Mouse (Mus musculus) hindbrain, embryonic 14.5 days (tissue): ENCODE results near the gene Lamc2. TPM values are rescaled to one million over a fixed set of nuclear protein-coding genes. Genes with fewer than 3 reads are reported as not detected.

Experiments
- ATAC-seq: fragments of 200-750 bp; cut with Nextera tagmentation; 2 replicates; pipeline ENCODE4 v1.8.0; 2017; ENCODE audit warnings: moderate number of reproducible peaks, mild to moderate bottlenecking, moderate TSS enrichment, moderate library complexity; ENCODE audit not compliant: low FRiP score
- DNase-seq: peaks from one replicate; pipeline ENCODE4 v3.0.0-alpha.2; 2015; ENCODE audit warnings: low spot score
- H3K27ac ChIP-seq: fragments of 300-500 bp; sonication (generic); 2 replicates; pipeline ENCODE4 v1.5.1; 2014; ENCODE audit warnings: mild to moderate bottlenecking, moderate library complexity
- H3K27me3 ChIP-seq: fragments of 300-500 bp; sonication (generic); 2 replicates; pipeline ENCODE4 v1.6.1; 2014; ENCODE audit warnings: mild to moderate bottlenecking, low read length, mixed read lengths; ENCODE audit not compliant: control insufficient read depth, insufficient read depth
- H3K36me3 ChIP-seq: fragments of 300-500 bp; sonication (generic); replicated peaks from 2 replicates; pipeline ENCODE4 v1.6.1; 2014; ENCODE audit not compliant: control insufficient read depth, insufficient read depth
- H3K4me1 ChIP-seq: fragments of 300-500 bp; sonication (generic); replicated peaks from 2 replicates; pipeline ENCODE4 v1.6.1; 2014; ENCODE audit warnings: antibody characterized with exemption, low read length, mixed read lengths; ENCODE audit not compliant: control insufficient read depth, insufficient read depth
- H3K4me2 ChIP-seq: fragments of 300-500 bp; sonication (generic); replicated peaks from 2 replicates; pipeline ENCODE4 v1.6.1; 2014; ENCODE audit warnings: mild to moderate bottlenecking, moderate library complexity
- H3K4me3 ChIP-seq: fragments of 300-500 bp; sonication (generic); replicated peaks from 2 replicates; pipeline ENCODE4 v1.5.1; 2014; ENCODE audit warnings: mild to moderate bottlenecking, low read length
- H3K9ac ChIP-seq: fragments of 300-500 bp; sonication (generic); 2 replicates; pipeline ENCODE4 v1.6.1; 2014
- H3K9me3 ChIP-seq: fragments of 300-500 bp; sonication (generic); 2 replicates; pipeline ENCODE4 v1.6.1; 2016; ENCODE audit warnings: low read length; ENCODE audit not compliant: control insufficient read depth
- WGBS: fragments of 180-500 bp; shearing (Covaris S2); extraction: QIAGEN DNeasy Blood & Tissue Kit; methylation state at CpG from one replicate; pipeline ENCODE4 v1.1.7; 2014; 5-methylcytosine and 5-hydroxymethylcytosine counted together
- polyA plus RNA-seq: library from polyadenylated mRNA; unstranded; fragments of >200 nt; fragmentation: Nextera tagmentation; extraction: Ambion mirVana; gene quantifications from 2 replicates; pipeline ENCODE4 v1.2.1, GENCODE M21; 2014

Gene Lamc2
- polyA plus RNA-seq, 1 experiment from 2014 or later, result 2.0 TPM

GRCm38 (mm10) chr1:153125287-153126275 is 60.7 kb downstream of the Lamc2 start:
- H3K9me3 ChIP-seq, result no peaks in the 10 kb centered on the region
- ATAC-seq, result no peak
- H3K27me3 ChIP-seq, result no peaks in the 10 kb centered on the region
- no peak overlapping the region for H3K27ac ChIP-seq
- no peaks in the 10 kb centered on the region for H3K36me3 ChIP-seq
- H3K4me3 ChIP-seq, result no peak overlapping the region
- H3K4me1 ChIP-seq, result no peaks in the 10 kb centered on the region
- DNase-seq, result no peak
- H3K9ac ChIP-seq, result no peak overlapping the region
- no peak overlapping the region for H3K4me2 ChIP-seq
- WGBS, result 74% methylated on average over 8 of the region's 8 CpGs

DNA sequence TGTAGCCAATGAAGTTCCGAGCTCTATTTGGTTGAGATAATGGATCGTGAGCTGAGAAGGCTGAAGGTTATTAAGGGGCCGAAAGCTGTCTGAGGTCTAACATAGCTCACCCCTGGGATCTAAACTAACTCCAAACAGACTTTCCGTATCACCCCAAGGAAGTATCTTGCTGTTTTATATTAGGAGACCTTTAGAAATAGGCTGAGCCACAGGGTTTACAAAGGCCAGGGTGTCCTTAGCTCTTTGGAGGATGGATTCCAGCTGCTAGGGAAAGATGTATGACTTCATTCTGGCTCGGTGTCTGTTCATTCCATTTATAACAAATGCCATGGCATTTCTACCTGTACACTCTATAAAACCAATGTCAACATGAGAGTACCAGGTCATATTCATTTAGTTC is 61.7 kb downstream of the Lamc2 start:
- 90% methylated on average over 5 of the region's 5 CpGs for WGBS
- no peaks in the 10 kb centered on the region for H3K9me3 ChIP-seq
- H3K36me3 ChIP-seq, result no peaks in the 10 kb centered on the region
- H3K4me1 ChIP-seq, result no peaks in the 10 kb centered on the region
- no peak overlapping the region for H3K4me3 ChIP-seq
- H3K4me2 ChIP-seq, result no peak overlapping the region
- DNase-seq (no peak), ATAC-seq (no peak)
- no peak overlapping the region for H3K27ac ChIP-seq
- no peaks in the 10 kb centered on the region for H3K27me3 ChIP-seq
- H3K9ac ChIP-seq, result no peak overlapping the region

- H3K9ac ChIP-seq, result no peak overlapping the region
- no peaks in the 10 kb centered on the region for H3K9me3 ChIP-seq
- WGBS, result 92% methylated on average over 4 of the region's 4 CpGs
- no peaks in the 10 kb centered on the region for H3K27me3 ChIP-seq
- H3K4me3 ChIP-seq, result no peak overlapping the region
- ATAC-seq, result no peak
- no peak overlapping the region for H3K27ac ChIP-seq
- H3K4me2 ChIP-seq, result no peak overlapping the region
- no peak for DNase-seq
- no peaks in the 10 kb centered on the region for H3K4me1 ChIP-seq
- no peaks in the 10 kb centered on the region for H3K36me3 ChIP-seq
These were observed 63.5 kb downstream of the Lamc2 start for GRCm38 (mm10) chr1:153122764-153123163.

DNA sequence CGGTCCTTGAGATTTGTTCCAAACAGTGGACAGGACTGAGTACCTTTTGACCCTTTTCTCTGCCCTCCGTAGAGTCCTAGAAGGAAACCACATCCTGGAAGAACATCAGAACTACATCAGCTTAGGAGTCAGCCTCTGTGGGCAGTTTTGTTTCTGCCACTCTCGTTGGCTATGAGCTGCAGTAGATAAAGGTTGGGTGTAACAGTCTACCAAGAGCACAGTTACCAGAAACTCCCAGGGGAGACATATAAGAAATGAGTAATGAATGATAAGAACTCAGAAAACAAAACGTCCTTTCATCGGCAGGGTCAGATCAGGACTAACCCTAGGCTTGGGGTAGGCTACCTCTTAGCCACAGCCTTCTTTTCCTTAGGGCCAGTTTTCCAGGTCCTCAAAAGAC is 64.9 kb downstream of the Lamc2 start:
- Histone ChIP-seq H3K4me2 (no peak overlapping the region), H3K9ac (no peak overlapping the region), H3K27ac (no peak overlapping the region), H3K36me3 (no peaks in the 10 kb centered on the region), H3K9me3 (no peaks in the 10 kb centered on the region), H3K4me1 (no peaks in the 10 kb centered on the region), H3K27me3 (no peaks in the 10 kb centered on the region), H3K4me3 (no peak overlapping the region)
- ATAC-seq (no peak), DNase-seq (no peak)
- 86% methylated on average over 5 of the region's 5 CpGs for WGBS

DNA sequence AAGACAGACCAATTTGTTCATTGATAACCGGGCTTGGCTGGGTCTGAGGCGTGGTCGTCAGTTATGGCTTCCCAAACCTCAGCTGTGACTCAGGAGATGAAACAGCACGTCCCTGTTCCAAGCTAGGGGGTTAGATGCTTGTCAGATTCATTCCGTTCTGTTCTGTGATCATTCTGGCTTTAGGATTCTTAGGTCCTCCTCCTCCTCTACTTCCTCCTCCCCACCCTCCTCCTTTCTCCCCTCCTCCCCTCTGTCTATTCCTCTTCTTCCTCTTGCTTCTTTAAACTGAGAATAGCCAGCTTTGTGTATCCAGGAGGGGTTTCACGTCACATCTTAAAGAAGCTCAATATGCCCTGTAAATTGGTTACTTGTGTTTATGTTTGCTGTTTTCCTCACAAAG is 65.7 kb downstream of the Lamc2 start:
- H3K9ac ChIP-seq, result no peak overlapping the region
- no peak for DNase-seq
- no peaks in the 10 kb centered on the region for H3K27me3 ChIP-seq
- H3K4me3 ChIP-seq, result no peak overlapping the region
- H3K9me3 ChIP-seq, result no peaks in the 10 kb centered on the region
- no peaks in the 10 kb centered on the region for H3K4me1 ChIP-seq
- H3K27ac ChIP-seq, result no peak overlapping the region
- no peak for ATAC-seq
- 78% methylated on average over 6 of the region's 6 CpGs for WGBS
- H3K4me2 ChIP-seq, result no peak overlapping the region
- H3K36me3 ChIP-seq, result peaks cover 2% of the 10 kb centered on the region

DNA sequence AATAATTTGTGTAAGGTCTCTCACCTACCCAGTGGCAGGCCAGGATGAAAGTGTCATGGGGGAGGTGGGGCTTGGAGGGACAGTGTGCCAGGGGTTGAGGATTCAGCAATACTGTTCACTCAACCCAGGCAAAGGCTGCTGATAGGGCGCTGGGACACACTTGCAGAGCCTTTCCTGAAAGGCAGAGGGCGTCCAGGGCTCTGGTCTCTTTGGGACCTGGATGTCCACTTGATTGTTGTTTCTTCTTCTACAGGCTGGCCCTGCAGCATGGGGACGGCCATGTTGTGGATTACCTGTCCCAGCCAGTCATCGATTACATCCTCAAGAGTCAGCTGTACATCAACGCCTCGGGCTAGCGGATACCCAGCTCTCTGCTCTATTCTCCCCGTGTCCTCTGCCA is 70.9 kb downstream of the Lamc2 start:
- Histone ChIP-seq H3K36me3 (peaks cover 24% of the 10 kb centered on the region), H3K27me3 (no peaks in the 10 kb centered on the region), H3K4me2 (no peak overlapping the region), H3K9me3 (no peaks in the 10 kb centered on the region), H3K27ac (no peak overlapping the region), H3K4me3 (no peak overlapping the region), H3K9ac (no peak overlapping the region), H3K4me1 (no peaks in the 10 kb centered on the region)
- WGBS, result 86% methylated on average over 8 of the region's 8 CpGs
- ATAC-seq (no peak), DNase-seq (no peak)

DNA sequence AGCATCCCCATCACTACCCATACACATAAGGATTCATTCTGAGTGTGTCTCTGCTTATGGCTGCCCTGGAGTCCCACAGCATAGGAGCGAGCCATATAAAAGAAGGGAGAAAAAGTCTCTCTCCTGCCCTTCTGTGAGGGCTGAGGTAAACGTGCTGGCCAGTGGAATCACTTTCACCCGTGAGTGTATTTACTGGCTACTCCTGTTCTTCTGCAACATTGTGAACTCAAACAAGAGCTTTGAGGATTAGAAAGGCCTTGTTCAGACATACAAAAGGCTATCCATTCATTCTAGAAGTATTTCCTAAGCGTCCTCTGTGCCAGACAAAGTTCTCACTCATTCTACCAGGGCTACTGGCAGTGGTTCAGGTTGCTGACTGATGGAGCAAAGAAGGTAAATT is 74.7 kb downstream of the Lamc2 start:
- 69% methylated on average over 4 of the region's 4 CpGs for WGBS
- Histone ChIP-seq H3K9ac (no peak overlapping the region), H3K4me3 (no peak overlapping the region), H3K4me1 (no peaks in the 10 kb centered on the region), H3K27ac (no peak overlapping the region), H3K36me3 (peaks cover 24% of the 10 kb centered on the region), H3K27me3 (no peaks in the 10 kb centered on the region), H3K4me2 (no peak overlapping the region), H3K9me3 (no peaks in the 10 kb centered on the region)
- DNase-seq, result no peak
- ATAC-seq, result no peak

- Histone ChIP-seq H3K9ac (no peak overlapping the region), H3K4me2 (no peak overlapping the region), H3K4me3 (no peak overlapping the region), H3K36me3 (peaks cover 19% of the 10 kb centered on the region), H3K9me3 (no peaks in the 10 kb centered on the region), H3K27me3 (no peaks in the 10 kb centered on the region), H3K27ac (no peak overlapping the region), H3K4me1 (no peaks in the 10 kb centered on the region)
- 76% methylated on average over 3 of the region's 3 CpGs for WGBS
- DNase-seq, result no peak
- ATAC-seq, result no peak
These were observed 76.4 kb downstream of the Lamc2 start for GRCm38 (mm10) chr1:153109836-153110235.

DNA sequence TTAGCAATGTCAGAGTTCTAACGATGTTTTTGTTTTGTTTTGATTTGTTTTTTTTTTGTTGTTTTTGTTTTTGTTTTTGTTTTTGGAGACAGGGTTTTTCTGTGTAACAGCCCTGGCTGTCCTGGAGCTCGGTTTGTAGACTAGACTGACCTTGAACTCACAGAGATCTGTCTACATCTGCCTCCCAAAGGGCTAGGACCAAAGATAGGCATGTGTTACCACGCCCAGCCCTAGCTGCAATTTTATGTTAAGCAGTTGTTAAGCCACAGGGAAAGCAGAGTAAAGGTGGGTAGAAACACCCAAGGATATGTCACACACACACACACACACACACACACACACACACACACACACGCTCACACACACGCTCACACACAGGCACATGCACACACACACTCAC is 76.9 kb downstream of the Lamc2 start:
- ATAC-seq (no peak), DNase-seq (no peak)
- WGBS, result 87% methylated on average over 5 of the region's 5 CpGs
- H3K27ac ChIP-seq, result no peak overlapping the region
- no peaks in the 10 kb centered on the region for H3K4me1 ChIP-seq
- H3K9ac ChIP-seq, result no peak overlapping the region
- H3K4me3 ChIP-seq, result no peak overlapping the region
- H3K27me3 ChIP-seq, result no peaks in the 10 kb centered on the region
- no peak overlapping the region for H3K4me2 ChIP-seq
- no peaks in the 10 kb centered on the region for H3K9me3 ChIP-seq
- peaks cover 17% of the 10 kb centered on the region for H3K36me3 ChIP-seq
